Mouse (Mus musculus) heart, adult 2 months (tissue): ENCODE measurements around the gene Adam1b.

ENCODE experiments used
- CTCF ChIP-seq: fragments of 200-600 bp; IDR thresholded peaks from 2 replicates; pipeline ENCODE4 v1.8.1; 2022; ENCODE audit warnings: antibody characterized with exemption, mild to moderate bottlenecking, moderate library complexity
- EP300 ChIP-seq: fragments of 200-500 bp; IDR thresholded peaks from 2 replicates; pipeline ENCODE4 v1.6.1; 2011; ENCODE audit warnings: low read depth, low read length, control low read depth; ENCODE audit not compliant: insufficient read depth
- POLR2A ChIP-seq: fragments of 200-500 bp; IDR thresholded peaks from 2 replicates; pipeline ENCODE4 v1.6.1; 2011; ENCODE audit warnings: mild to moderate bottlenecking, low read depth, low read length, control low read depth; ENCODE audit not compliant: insufficient read depth

DNA sequence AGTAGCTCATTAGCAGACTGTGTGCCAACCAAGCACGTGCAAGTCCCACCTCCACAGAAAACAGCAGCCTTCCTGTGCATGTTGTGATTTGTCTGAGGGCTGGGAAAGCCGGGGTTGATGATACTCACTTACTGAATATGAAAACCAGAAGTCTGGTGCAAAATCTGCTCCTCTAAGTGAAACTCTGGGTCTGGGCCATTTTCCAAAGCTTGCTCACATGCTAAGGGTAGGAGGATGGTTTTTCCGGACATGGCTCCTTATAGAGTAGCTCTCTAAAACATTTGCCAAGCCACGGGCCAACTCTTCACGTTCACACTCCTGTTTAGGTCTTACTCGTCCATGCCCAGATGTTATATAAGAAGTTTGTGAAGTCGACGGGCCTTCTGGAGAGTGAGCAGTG, 9.9 kb downstream of the Adam1b start:
- TF ChIP-seq EP300: no peak
- no peak for TF ChIP-seq POLR2A
- TF ChIP-seq CTCF: no peak
